Mouse (Mus musculus): ENCODE measurements around the gene Gpr153. TPM values are rescaled to one million over a fixed set of nuclear protein-coding genes. Genes with fewer than 3 reads are reported as not detected.

Gene Gpr153
- polyA plus RNA-seq, 1 experiment from 2014 or later = 21.9 TPM

GRCm38 (mm10) chr4:152247195-152247594 lies 26.8 kb upstream of the Gpr153 start:
- ATAC-seq (ENCODE audit: insufficient number of reproducible peaks, low FRiP score, low TSS enrichment, low read depth) = no peak
- Histone ChIP-seq H3K9ac (no peak overlapping the region), H3K4me2 (no peak overlapping the region), H3K27me3 (no peaks in the 10 kb centered on the region), H3K9me3 (no peaks in the 10 kb centered on the region), H3K4me3 (no peak overlapping the region), H3K27ac (no peak overlapping the region), H3K4me1 (no peaks in the 10 kb centered on the region), H3K36me3 (no peaks in the 10 kb centered on the region)
- WGBS = 76% methylated on average over 3 of the region's 3 CpGs

DNA sequence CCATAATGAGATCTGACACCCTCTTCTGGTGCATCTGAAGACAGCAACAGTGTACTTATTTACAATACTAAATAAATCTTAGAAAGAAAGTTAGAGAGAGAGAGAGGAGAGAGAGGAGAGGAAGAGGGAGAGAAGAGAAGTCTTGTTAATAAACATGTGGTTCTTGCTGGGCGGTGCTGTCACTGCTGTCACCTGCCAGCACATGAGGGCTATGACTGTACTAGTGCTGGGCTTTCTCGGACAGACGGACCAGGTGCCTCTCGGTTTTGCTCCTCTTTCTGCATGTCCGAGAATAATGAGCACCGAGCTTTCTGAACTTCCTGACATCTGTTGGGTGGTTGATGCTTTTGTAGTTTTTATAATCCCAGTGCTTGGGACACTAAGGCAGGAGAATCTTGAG lies 23.4 kb upstream of the Gpr153 start:
- Histone ChIP-seq H3K9ac (no peak overlapping the region), H3K4me1 (no peaks in the 10 kb centered on the region), H3K4me3 (no peak overlapping the region), H3K27me3 (no peaks in the 10 kb centered on the region), H3K4me2 (no peak overlapping the region), H3K27ac (no peak overlapping the region), H3K9me3 (no peaks in the 10 kb centered on the region), H3K36me3 (no peaks in the 10 kb centered on the region)
- 83% methylated on average over 6 of the region's 6 CpGs for WGBS
- ATAC-seq (ENCODE audit: insufficient number of reproducible peaks, low FRiP score, low TSS enrichment, low read depth) = no peak

- Histone ChIP-seq H3K9me3 (no peaks in the 10 kb centered on the region), H3K27ac (no peak overlapping the region), H3K4me1 (no peaks in the 10 kb centered on the region; the same call in 1 of the 2 replicates), H3K9ac (no peak overlapping the region), H3K4me2 (no peak overlapping the region), H3K27me3 (no peaks in the 10 kb centered on the region), H3K36me3 (no peaks in the 10 kb centered on the region), H3K4me3 (no peak overlapping the region)
- ATAC-seq (ENCODE audit: insufficient number of reproducible peaks, low FRiP score, low TSS enrichment, low read depth) = peak; percentile 62; the same call in 1 of the 2 replicates
- 77% methylated on average over 9 of the region's 9 CpGs for WGBS
Observed at GRCm38 (mm10) chr4:152253183-152253759, 20.8 kb upstream of the Gpr153 start.

DNA sequence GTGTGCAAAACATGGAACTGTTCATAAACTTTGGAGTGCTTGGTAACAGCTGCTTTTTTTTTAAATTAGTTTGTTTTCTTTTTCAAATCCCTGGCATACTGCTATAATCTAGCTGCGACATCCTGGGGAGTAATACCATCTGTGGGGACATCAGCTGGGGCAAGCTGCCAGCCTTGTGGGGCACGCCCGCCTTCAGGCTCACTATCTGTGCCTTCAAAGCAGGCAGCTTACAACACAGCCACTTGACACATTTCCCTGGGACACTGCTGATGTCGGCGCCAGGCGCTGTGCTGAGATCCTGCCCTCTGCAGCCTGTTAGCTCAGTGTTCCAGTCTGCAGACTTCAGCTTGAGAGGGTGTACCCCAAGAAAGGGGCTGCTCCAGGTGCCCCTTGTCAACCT lies 17.0 kb upstream of the Gpr153 start:
- H3K9me3 ChIP-seq = no peaks in the 10 kb centered on the region
- WGBS = 45% methylated on average over 6 of the region's 6 CpGs
- no peak overlapping the region for H3K4me2 ChIP-seq
- H3K36me3 ChIP-seq = peaks cover 3% of the 10 kb centered on the region; the same call in 1 of the 2 replicates
- no peak overlapping the region for H3K9ac ChIP-seq
- H3K4me3 ChIP-seq = no peak overlapping the region
- no peak overlapping the region for H3K27ac ChIP-seq
- no peaks in the 10 kb centered on the region for H3K27me3 ChIP-seq
- no peak for ATAC-seq (ENCODE audit: insufficient number of reproducible peaks, low FRiP score, low TSS enrichment, low read depth)
- H3K4me1 ChIP-seq = peaks cover 7% of the 10 kb centered on the region

- no peak overlapping the region for H3K27ac ChIP-seq
- no peak overlapping the region for H3K9ac ChIP-seq
- no peaks in the 10 kb centered on the region for H3K27me3 ChIP-seq
- peaks cover 3% of the 10 kb centered on the region for H3K36me3 ChIP-seq
- no peak for ATAC-seq (ENCODE audit: insufficient number of reproducible peaks, low FRiP score, low TSS enrichment, low read depth)
- no peak overlapping the region for H3K4me3 ChIP-seq
- H3K4me1 ChIP-seq = peaks cover 36% of the 10 kb centered on the region
- H3K4me2 ChIP-seq = no peak overlapping the region
- no peaks in the 10 kb centered on the region for H3K9me3 ChIP-seq
- 87% methylated on average over 8 of the region's 8 CpGs for WGBS
Observed at GRCm38 (mm10) chr4:152260451-152260850, 13.6 kb upstream of the Gpr153 start.

DNA sequence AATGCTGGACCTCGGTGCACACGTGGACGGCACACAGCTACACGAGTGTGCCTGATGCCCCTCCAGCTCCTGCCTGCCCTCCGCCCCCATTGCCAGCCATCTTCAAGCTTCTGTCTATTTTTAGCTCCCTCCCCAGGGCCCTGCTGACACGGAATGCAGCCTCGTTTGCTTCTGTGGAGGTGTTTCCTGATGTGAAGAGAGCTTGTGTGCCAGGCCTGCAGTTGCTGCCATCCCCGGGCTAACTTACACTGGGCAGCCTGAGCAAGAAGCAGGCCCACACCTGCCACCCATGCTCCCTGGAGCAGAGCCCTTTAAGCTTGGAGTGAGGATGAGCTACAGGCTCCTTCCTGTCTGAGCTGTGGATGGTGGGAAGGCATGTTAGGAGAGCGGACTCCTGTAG lies 11.8 kb upstream of the Gpr153 start:
- peaks cover 46% of the 10 kb centered on the region for H3K4me1 ChIP-seq
- H3K27ac ChIP-seq = peak overlapping the region; percentile 7; the same call in 1 of the 2 replicates

GRCm38 (mm10) chr4:152263089-152263488 lies 10.9 kb upstream of the Gpr153 start:
- no peak for ATAC-seq (ENCODE audit: insufficient number of reproducible peaks, low FRiP score, low TSS enrichment, low read depth)
- Histone ChIP-seq H3K27ac (no peak overlapping the region), H3K4me3 (no peak overlapping the region), H3K4me1 (peaks cover 54% of the 10 kb centered on the region), H3K9ac (no peak overlapping the region), H3K27me3 (no peaks in the 10 kb centered on the region), H3K4me2 (no peak overlapping the region), H3K9me3 (no peaks in the 10 kb centered on the region), H3K36me3 (peaks cover 3% of the 10 kb centered on the region)
- WGBS = 55% methylated on average over 9 of the region's 9 CpGs

More for the DNA sequence above, 11.8 kb upstream of the Gpr153 start:
- peaks cover 3% of the 10 kb centered on the region for H3K36me3 ChIP-seq
- no peaks in the 10 kb centered on the region for H3K9me3 ChIP-seq
- no peak overlapping the region for H3K9ac ChIP-seq
- H3K27me3 ChIP-seq = no peaks in the 10 kb centered on the region
- no peak for ATAC-seq (ENCODE audit: insufficient number of reproducible peaks, low FRiP score, low TSS enrichment, low read depth)
- H3K4me3 ChIP-seq = no peak overlapping the region
- H3K4me2 ChIP-seq = no peak overlapping the region
- 56% methylated on average over 9 of the region's 9 CpGs for WGBS

DNA sequence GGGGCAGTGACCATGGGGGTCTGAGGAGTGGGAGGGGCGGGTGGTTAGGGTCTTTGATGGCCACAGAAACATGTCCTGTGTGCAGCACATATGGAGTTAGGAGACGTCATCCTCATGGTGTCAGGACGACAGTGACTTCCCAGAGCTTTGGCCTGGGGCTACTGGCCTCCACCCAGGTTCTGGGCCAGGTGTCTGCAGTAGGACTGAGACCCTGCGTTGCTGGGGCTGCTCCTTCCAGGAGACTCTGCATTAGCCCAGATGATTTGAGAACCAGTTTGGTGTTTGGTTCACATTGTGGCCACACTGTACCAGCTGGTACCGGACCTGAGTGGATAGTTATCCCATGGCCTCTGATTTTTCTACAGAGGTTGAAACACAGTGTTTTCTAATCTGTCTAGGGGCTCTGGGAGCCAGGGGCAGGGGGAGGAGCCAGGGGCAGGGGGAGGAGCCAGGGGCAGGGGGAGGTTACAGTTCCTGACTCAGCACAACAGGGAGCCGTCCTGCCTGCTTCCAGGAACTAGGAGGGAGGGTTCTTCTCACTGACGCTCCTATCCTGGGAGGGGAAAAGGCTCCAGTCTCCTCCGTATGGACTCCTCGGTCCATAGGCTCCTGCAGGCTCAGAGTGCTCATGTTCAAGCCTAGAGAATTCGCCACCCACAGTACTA lies 10.4 kb upstream of the Gpr153 start:
- 34% methylated on average over 10 of the region's 10 CpGs for WGBS
- no peak for ATAC-seq (ENCODE audit: insufficient number of reproducible peaks, low FRiP score, low TSS enrichment, low read depth)
- no peak overlapping the region for H3K4me3 ChIP-seq
- H3K4me1 ChIP-seq = peaks cover 54% of the 10 kb centered on the region
- no peak overlapping the region for H3K4me2 ChIP-seq
- H3K27me3 ChIP-seq = no peaks in the 10 kb centered on the region
- H3K9me3 ChIP-seq = no peaks in the 10 kb centered on the region
- H3K9ac ChIP-seq = no peak overlapping the region
- H3K36me3 ChIP-seq = peaks cover 3% of the 10 kb centered on the region
- H3K27ac ChIP-seq = no peak overlapping the region

DNA sequence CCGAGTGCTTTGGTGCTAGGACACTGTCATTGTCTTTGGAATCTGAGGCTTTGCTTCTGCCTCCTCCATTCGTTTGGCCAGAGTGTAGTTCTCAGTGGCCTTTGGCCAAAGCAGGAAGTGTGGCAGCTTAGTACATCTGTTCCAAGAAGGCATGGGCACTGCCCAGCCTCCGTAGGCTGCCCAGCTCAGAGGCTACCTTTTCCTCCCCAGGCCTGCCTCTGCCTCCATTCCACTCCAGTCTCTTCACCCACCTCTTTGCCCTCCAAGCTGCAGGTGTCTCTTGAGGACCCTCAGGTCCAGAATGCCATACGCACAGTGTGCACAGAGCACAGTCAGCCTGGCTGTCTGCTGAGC lies 9.9 kb upstream of the Gpr153 start:
- peaks cover 3% of the 10 kb centered on the region for H3K36me3 ChIP-seq
- peaks cover 54% of the 10 kb centered on the region for H3K4me1 ChIP-seq
- WGBS = 51% methylated on average over 4 of the region's 4 CpGs
- no peaks in the 10 kb centered on the region for H3K9me3 ChIP-seq
- H3K27ac ChIP-seq = no peak overlapping the region
- H3K9ac ChIP-seq = no peak overlapping the region
- no peaks in the 10 kb centered on the region for H3K27me3 ChIP-seq
- no peak for ATAC-seq (ENCODE audit: insufficient number of reproducible peaks, low FRiP score, low TSS enrichment, low read depth)
- no peak overlapping the region for H3K4me2 ChIP-seq
- H3K4me3 ChIP-seq = no peak overlapping the region

DNA sequence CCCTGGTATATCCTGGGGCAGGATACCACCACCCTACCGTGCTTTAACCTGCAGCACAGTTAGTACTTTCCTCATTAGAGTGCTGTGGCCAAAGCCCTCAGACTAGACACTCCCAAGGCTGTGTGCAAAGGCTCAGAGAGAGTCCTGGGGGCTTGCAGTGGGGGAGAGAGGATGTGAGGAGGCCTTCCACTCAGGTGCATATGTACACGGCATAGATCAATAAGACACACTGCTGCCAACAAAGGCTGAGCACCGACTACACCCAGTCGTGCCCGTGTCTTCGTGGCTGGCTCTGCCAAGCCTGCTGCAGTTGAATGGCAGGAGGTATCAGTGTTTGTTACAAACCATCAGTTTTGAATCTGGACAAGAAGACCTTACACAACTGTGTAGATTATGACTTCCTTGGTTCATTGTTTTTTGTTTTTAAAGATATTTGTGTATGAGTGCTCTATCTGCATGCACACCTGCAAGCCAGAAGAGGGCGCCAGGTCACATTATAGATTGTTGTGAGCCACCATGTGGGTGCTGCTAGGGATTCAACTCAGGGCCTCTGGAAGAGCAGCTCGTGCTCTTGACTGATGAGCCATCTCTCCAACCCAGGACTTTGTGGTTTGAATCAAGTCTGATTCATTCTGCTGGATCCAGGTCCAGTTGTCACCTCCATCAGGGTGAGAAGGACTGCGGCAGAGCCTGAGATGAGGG lies 9.0 kb upstream of the Gpr153 start:
- no peak for ATAC-seq (ENCODE audit: insufficient number of reproducible peaks, low FRiP score, low TSS enrichment, low read depth)
- no peak overlapping the region for H3K27ac ChIP-seq

DNA sequence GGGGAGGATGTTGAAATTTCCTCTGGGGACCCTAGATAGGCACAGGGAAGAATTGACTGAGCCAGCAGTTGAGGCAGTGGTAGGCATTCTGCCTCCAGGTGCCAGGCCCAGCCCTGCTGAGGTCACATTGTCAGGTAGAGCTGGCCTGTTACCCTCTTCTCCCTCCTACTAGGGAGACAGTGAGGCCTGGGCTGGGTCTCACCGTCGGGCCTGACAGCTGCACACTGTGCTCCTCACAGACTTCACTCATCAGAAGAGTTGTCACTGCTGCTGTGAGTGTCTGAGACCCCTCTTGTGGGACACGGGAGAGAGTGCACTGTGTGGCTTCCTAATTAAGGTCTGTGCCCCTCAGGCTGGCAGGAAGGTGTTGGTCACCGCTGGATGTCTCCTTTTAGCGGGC lies 8.2 kb upstream of the Gpr153 start:
- no peak for ATAC-seq (ENCODE audit: insufficient number of reproducible peaks, low FRiP score, low TSS enrichment, low read depth)
- peak overlapping the region; percentile 73 for H3K27ac ChIP-seq

More for the DNA sequence above, 9.0 kb upstream of the Gpr153 start:
- 88% methylated on average over 9 of the region's 9 CpGs for WGBS
- H3K9ac ChIP-seq = no peak overlapping the region
- peaks cover 3% of the 10 kb centered on the region for H3K36me3 ChIP-seq
- no peak overlapping the region for H3K4me3 ChIP-seq
- H3K4me1 ChIP-seq = peaks cover 54% of the 10 kb centered on the region
- no peaks in the 10 kb centered on the region for H3K27me3 ChIP-seq
- H3K9me3 ChIP-seq = no peaks in the 10 kb centered on the region
- no peak overlapping the region for H3K4me2 ChIP-seq

DNA sequence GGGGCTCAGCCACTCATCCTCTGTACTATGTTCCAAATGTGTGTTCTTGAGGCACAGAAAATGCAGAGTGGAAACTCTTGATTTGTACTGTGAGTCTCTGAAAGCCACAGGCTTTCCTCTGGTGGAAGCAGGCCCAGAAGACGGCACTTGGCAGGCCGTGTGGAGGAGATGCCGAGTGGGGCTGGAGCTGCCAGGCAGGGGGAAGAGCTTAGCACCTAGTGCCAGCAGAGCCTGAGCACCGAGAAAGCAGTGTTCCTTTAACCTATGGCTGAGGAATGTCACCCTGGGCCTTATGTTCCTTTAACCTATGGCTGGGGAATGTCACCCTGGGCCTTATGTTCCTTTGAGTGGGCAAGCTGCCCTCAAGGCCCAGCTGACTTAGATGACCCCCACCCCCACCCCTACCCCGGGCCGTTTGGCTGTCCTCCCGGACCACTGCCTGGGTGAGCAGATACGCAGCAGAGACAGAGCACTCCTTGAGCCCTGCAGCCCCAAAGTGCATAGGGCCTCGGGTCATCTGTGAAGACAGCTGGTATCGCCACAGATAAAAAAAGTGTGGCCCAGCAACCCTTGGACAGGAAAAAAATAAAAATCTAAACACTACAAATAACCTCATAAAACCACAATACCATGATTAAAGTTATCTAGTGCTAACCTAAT lies 7.7 kb upstream of the Gpr153 start:
- H3K9me3 ChIP-seq = no peaks in the 10 kb centered on the region
- H3K27ac ChIP-seq = peak overlapping the region; percentile 73
- H3K27me3 ChIP-seq = no peaks in the 10 kb centered on the region
- H3K4me1 ChIP-seq = peaks cover 59% of the 10 kb centered on the region
- H3K4me3 ChIP-seq = no peak overlapping the region
- no peak overlapping the region for H3K4me2 ChIP-seq
- no peak for ATAC-seq (ENCODE audit: insufficient number of reproducible peaks, low FRiP score, low TSS enrichment, low read depth)
- H3K9ac ChIP-seq = no peak overlapping the region
- no peaks in the 10 kb centered on the region; the same call in 1 of the 2 replicates for H3K36me3 ChIP-seq
- WGBS = 41% methylated on average over 10 of the region's 10 CpGs

More for the DNA sequence above, 8.2 kb upstream of the Gpr153 start:
- Histone ChIP-seq H3K36me3 (no peaks in the 10 kb centered on the region; the same call in 1 of the 2 replicates), H3K9me3 (no peaks in the 10 kb centered on the region), H3K4me2 (no peak overlapping the region), H3K9ac (no peak overlapping the region), H3K4me1 (peaks cover 55% of the 10 kb centered on the region), H3K4me3 (no peak overlapping the region), H3K27me3 (no peaks in the 10 kb centered on the region)
- WGBS = 60% methylated on average over 5 of the region's 5 CpGs

Measured in limb, embryonic 15.5 days (tissue).